Mouse (Mus musculus): ENCODE data around the gene 1700001J03Rik.
A peak's percentile ranks its signal among the peaks of the same experiment; 100 is the strongest.
"Not testable (repeated sequence)": the region's sequence is repeated elsewhere in the genome, so short reads cannot be mapped to it uniquely, and the experiment has no call there.

The 1700001J03Rik gene

DNA sequence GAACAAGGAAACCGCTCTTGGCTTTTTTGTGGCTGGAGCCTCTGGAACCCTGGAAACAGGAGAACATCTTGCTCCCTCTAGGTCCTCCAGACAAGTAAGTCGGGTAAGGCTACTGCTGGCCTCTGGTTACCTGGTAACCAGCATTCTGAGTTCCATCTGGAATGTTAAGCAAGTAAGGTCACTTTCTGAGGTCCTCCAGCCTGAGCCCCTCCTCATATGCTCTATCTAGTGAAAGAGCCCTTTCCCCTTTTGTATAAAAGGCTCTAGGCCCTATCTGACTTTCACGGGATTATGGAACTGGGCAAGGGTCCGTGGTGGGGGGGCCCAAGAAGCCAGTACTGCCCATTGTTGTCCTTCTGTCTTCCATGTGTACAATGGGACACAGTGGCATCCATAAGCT, at the start of gene 1700001J03Rik:
1700001J03Rik (minus strand) TSS at position 101 of the 400 bp plus-strand sequence.
- DNase-seq = not testable (repeated sequence)

DNA sequence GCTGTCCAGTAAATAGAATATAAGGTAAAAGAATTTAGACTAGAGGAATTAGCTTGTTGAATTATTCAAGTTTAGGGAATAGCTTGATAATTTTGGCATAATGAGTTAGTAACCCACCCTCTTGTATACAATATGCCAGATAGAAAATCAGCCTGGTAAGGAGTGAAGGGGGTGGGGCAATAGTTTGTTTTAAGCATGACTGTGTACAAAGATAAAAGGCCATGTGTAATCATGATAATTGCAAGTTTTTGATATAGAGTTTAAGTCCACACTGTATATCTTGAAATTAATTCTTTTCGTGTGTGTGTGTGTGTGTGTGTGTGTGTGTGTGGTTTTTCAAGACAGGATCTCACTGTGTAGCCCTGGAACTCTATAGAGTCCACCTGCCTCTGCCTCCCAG, 49.2 kb upstream of the 1700001J03Rik start:
- no peak for DNase-seq

DNA sequence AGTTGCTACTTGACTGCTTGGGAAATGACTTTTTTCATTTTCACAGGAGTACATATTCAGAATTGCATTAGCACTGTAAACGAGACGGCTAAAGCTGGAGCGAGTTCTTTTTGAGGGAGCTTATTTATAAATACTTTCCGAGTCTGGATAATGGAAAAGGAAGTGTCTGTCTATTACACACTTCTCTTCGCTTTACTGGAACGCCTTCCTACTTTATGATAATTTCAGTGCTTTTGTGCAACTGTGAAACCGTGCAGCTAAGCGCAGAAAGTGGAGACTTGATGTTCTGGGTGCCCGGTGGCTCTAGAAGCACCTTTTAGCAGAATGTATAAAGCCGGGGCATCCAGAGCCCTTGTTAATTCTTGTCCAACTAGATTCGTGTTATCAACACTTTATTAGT, 47.7 kb upstream of the 1700001J03Rik start:
- no peak for DNase-seq

DNA sequence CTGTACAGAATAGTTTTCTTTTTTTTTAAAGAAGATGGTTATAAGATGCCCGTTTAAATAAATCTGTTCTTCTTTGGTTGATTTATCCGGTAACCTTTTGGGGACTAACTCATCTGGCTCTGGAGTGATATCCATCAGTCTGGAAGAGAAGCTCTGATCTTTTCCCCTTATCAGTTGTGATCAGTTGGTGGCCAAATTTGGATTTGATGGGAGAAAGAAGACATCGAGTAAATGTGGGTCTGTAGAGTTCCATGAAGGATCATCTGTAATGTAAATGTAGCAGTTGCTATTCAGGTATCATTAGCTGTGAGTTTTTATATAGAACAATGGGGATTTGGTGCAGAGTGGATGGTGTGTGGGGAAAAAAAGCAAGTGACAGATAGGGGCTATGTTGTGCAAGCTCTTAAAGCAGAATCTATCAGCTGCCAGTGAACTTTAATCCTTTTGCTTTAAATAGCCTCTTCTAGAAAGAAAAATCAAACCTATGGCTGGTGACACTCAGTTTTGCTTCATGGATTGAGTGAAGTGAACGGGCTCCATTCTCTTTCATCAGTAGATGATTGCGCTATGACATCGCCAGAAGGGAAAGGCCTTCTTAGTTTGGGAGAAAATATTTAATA, 47.1 kb upstream of the 1700001J03Rik start:
- DNase-seq = no peak

DNA sequence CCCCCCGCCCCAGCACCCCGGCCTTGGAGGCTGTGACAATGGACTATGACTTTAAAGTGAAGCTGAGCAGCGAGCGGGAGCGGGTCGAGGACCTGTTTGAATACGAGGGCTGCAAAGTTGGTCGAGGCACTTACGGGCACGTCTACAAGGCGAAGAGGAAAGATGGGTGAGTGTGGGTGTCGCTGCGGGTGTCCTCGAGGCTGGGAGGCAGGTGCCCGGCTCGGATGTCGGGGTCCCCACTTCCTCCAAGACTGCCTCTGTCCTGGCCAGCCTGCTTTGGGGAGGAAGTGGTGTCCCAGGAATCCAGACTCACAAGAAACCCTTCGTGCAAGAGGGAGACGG, 46.5 kb upstream of the 1700001J03Rik start:
- peak; percentile 34 for DNase-seq

DNA sequence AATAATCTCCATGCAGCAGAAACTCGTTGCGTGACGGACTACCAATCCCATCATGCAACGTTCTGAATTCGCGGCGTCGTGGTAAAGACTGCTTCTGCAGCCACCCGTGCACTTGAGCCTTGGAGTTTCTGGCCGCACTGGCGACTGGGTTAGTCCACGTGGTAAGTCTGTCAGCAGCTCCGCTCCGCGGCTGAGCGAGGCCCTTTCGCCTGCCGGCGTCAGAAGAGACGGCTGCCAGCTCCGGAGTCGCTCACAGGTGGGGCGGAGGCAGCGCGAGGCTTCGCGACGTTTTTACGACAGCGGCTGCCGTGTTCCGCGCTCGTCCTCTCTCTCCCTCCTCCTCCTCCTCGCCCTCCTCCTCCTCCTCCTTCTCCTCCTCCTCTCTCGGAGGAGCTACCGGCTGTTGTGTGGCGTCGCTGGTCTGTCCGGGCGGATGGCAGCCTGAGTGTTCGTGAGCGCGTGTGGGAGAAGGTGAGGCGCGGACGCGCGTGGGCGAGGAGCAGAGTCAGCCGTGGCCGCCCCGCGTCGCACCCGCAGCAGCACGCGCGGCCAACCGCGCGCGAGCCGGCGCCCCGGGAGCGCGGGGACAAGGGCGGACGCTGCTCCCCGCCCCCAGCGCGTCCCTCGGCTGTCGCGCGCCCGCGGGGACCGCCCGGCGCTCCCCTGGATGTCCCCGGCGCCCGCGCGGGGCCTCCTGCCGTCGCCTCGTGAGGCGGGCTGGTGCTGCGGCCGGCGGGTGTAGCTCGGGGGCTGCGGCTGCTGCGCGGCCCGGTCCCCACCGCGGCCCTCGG, 46.0 kb upstream of the 1700001J03Rik start, which contains the start of gene Cdk8:
Cdk8 (plus strand) TSS at position 367 of the 791 bp plus-strand sequence.
- peak; percentile 94 for DNase-seq

DNA sequence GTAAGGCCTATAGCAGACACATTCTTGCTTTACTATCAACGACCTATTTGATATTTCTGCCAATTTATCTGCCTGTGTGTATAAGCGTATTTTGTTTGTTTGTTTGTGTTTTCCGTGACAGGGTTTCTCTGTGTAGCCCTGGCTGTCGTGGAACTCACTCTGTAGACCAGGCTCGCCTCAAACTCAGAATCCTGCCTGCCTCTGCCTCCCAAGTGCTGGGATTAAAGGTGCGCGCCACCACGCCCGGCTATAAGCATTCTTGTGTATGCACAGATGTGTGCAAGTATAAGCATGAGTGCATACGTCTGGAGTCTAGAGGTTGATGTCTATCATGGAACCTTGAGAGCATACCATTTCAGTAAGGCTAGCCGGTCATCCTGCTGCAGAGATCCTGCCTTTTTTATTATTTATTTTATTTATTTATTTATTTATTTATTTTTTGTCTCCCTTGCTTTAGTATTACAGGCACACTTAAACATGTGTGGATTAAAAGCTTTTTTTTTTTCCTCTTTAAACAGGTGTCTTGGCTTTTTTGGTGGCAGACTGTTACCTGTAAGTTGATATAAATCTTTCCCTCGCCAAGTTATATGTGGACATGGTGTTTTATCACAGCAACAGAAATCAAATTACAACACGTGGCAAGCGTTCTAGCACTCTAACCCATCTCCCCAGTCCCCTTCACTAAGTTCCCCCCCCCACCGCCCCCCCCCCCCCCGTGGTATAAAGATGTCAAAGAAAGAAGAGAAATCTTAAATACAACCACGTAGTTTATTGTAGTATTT, 45.0 kb upstream of the 1700001J03Rik start:
- no peak for DNase-seq

DNA sequence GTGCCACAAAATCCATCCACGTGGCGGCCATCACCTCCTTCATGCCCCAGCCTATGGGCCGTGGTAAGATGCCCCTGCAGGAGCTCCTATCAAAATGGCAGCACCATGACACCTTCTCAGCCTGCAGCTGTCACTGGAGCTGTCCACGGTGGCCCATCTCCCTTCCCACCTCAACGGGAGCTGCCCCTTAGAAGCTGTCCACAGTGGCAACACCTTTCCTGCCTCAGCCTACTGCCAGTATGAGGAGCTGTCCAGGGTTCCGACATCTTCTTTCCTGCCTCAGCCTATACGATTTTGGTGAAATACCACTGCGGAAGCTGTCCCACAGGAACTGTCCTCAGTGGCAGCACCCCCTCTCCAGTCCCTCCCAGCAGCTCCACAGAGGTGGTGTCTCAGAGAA, 42.4 kb upstream of the 1700001J03Rik start:
- no peak for DNase-seq

DNA sequence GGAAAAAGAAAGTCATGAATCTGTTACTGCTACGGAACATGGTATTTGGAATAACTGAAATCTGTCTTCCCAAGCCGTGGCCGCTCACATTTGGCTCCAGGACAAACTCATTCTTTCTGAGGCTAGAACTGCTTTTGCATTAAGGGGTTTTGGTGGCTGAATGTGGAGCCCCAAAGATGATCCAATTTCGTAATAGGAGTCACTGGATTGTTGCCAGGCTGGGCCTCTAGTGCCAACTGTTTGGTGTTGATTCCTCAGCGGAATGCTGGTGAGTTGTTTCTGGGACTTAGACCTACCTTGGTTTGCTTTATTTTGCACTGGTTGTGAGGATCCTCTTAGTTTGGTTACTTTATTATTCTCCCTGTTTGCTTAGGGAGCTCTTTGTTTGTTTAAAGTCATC, 38.7 kb upstream of the 1700001J03Rik start:
- DNase-seq = peak; percentile 56

DNA sequence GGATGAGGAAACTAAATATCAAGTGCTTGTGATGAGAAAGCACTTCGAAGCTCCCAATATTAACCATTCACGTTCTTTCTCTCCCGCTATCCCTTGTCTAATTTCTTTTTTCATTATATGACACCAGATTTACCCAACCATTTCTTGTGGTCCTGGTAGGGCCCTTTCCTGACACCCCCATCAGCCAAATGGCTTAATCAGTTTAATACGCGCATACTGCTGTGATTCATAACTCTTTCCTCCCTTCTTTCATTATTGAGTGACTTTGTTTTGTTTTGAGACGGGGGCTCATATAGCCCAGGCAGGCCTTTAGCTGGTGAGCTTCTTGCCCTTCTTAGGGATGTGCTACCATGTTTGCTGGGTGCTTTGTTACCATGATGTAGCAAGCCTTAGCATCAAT, 36.6 kb upstream of the 1700001J03Rik start:
- no peak for DNase-seq

DNA sequence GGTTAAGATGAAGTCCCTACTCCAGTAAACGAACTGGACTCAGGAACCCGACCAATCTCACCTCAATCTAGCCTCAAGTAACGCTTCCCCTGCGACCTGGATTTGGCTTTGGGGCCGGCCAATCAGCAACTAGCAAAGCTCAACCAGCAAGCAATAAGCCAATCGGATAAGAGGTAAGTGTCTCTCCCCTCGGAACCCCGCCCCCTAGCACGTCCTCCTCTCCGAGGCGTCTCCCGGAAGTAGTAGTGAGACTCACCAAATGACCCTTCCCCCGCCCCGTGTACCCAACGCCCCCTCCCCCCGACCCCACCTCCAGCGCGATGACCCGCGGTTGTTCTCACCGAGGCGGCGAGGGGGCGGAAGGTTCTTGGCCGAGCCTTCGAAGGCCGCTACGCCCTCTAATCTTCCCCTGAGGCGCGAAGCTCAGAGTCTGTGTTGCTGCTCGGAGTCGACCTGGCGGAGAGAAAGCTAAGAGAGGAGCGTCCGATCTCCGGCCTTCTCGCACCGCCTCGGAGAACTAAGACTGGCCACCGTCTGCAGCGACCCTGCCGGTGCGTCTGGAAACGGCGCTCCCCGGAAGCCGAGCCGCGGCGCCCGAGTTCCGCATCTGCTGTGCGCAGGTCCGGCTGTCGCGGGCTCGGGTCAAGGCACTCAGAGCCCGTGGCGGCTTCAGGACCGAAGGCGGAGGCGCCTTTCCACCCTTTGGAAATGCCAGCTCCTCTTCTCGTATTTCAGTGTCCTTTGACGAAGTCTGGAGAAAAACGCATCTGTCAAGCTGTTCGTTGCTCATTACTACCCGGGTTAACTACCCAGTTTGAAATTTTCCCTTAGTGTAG, 36.0 kb upstream of the 1700001J03Rik start, which contains the start of gene Rnf6:
Rnf6 (minus strand) TSS at position 677 of the 836 bp plus-strand sequence.
- peak; percentile 97 for DNase-seq

DNA sequence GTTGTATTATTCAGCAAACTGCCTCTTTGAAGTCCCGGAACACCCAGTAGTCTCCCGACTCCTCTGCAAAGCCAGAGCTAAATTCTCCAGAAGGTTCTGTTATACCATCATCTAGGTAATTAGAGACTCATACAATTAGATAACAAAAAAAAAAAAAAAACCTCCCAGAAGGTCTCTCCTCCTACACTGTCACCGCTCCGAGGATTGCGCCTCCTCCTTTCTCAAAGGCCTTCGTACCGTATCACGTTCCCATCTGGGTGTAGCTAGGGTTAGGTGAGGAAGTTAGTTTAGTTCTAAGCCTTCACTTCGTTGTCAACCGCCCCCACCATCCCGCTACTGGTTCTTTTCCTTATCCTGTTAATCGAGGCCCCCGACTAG, 35.4 kb upstream of the 1700001J03Rik start:
- DNase-seq = no peak

DNA sequence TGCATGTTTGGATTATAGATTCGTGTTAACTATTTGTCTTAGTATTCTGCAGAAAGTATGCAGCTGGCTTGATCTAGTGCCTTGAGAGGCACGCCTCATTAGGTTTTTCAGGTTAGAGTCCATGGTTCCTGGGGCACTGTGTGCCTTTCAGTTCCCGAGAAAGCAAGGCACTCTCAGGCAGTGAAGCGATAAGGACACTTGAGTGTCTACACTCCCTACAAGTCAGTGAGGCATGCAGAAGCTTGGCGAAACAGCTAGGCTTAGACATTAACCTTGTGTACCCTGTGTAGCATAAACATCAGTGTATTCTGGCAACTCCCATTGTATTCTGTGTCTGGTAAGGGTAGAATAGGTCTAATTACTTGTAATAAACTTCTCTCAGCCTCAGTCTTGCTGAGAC, 20.4 kb upstream of the 1700001J03Rik start:
- peak; percentile 96 for DNase-seq

DNA sequence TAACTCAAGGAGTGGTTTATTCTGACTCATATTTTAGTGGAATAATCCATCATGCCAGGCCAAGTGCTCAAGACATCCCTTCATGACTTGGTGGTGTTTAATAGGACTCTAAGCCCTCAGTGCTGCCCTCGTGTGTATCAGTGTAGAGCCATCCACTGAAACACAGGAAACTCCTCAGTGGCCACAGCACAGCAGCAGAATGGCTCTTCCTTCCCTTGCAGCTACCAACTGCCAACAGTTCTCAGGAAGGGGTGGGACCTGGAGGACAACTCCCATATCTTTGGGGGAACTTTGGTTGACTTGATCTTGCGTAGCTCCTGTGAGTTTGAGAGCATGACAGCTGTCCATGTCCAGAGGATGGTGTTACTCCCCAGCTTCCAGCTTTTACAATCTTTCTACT, 18.8 kb upstream of the 1700001J03Rik start:
- DNase-seq = peak; percentile 29

DNA sequence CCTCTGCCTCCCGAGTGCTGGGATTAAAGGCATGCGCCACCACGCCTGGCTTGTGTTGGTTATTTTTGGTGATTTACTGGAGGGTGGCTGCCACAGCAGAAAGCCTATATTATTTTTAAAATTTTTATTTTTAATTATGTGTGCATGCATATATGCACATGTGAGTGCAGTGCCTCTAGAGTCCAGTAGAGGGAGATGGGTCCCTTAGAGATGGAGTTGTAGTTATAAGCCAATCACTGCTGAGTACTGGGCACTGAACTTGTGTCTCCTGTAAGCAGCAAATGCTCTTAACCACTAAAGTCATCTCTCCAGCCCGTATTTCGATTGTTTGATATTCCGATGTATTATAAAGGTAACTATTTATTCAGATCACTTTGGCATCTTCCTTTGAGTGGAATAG, 15.5 kb upstream of the 1700001J03Rik start:
- no peak for DNase-seq

DNA sequence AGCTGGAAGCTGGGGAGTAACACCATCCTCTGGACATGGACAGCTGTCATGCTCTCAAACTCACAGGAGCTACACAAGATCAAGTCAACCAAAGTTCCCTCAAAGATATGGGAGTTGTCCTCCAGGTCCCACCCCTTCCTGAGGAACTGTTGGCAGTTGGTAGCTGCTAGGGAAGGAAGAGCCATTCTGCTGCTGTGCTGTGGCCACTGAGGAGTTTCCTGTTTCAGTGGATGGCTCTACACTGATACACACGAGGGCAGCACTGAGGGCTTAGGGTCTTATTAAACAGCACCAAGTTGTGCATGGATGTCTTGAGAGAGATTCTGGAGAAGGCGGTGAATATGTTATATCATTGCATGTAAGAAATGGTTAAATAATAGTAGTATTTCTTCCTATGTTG, 14.4 kb upstream of the 1700001J03Rik start:
- no peak for DNase-seq

DNA sequence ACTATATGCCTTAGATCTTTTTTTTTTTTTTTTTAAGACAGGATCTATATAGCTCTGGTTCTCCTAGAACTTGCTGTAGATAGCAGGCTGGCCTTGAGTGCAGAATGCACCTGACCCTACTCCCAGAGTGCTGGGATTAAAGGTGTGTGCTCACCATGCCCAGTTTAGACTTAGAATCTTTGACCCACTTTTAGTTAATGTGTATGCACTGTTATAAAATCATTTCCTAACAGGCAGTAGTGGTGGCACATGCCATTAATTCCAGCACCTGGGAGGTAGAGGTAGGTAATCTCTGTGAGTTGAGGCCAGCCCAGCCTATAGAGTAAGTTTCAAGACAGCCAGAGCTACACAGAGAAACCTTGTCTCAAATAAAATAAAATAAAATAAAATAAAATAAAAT, 14.0 kb upstream of the 1700001J03Rik start:
- peak; percentile 88 for DNase-seq

DNA sequence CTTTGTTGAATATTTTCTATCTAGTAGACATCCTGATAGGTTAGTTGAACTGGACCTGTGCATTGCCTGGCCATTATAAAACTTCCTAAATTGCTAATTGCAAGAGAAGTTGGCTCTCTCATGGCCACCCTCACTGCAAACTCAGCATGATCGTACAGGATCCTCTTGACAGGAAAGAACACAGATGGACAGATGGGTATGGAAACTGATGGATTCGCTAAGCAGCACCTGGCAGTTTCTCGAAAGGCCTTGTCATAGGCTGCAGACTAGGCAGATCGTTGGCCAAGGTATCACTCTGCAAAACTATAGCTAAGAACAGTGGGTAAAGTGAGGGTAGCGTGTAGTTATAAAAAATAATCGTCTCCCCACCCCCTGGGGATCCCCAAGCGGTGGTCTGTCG, 8.3 kb upstream of the 1700001J03Rik start:
- DNase-seq = no peak

DNA sequence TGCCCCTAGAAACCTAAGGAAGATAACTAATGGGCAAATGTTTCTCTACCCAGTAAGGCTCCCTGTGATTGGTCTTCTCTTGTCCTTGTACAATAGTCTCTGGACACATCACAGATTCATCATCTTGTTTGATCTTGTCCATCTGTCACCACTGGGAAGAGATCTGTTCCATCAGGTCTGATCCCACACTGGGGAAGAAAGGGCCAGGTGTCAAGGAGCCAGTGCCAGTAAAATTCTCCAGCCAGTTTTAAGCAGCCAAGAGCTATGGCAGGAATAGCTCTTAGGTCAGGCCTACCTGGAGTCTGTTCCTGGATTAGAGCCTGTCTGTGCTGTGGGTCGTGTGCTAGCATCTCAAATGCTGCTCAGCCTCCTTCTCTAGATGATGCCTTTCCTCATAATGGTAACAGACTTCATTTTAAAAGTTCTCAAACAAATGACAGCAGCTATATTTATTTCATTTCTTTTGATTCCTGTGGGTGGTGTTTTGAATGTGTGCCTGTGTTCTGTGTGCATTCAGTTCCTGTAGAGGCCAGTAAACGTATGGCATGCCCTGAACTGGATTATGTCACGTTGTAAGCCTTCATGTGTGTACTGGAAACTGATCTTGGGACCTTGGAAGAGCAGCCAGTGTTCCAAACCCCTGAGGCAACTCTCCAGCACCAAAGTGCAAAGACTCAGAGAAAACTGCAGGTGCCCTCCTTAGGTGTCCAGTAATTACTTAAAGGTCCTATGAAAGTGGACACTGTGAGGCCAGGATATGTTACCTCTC, 5.6 kb upstream of the 1700001J03Rik start:
- no peak for DNase-seq

DNA sequence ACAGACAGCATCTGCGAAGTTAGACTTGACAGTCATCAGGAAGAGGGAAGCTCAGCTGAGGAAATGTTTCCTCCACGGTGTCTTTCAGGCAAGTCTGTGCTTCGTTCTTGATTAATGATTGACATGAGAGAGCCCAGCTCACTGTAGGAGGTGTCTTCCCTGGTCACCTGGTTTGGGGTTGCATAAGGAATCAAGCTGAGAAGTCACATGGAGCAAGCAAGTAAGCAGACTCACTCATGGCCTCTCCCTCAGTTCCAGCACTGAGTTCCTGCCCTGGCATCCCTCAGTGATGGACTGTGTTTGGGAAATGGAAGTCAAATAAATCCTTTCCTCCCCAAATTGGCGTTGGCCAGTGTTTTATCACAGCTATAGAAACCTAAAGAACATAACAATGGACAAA, 5.0 kb upstream of the 1700001J03Rik start:
- DNase-seq = peak; percentile 82

DNA sequence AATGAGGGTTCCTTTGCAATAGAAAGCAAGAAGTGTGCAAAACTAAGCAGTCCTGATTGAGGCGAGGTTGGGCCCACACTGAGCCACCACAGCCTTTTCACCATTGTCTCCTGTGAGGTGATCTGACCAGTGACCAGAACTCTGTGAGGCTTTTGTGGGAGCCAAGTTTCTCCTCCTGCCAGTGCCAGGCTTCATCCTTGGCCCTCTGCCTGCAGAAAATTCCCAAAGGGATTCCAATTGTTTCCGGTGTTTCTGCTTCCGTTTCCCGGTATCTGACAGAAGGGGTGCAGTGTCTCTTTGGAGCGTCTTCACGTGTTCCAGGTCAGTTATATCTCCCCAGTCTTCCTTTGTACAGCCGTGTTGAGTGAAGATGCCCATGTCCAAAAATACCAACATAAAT, 3.6 kb upstream of the 1700001J03Rik start:
- DNase-seq = peak; percentile 51

DNA sequence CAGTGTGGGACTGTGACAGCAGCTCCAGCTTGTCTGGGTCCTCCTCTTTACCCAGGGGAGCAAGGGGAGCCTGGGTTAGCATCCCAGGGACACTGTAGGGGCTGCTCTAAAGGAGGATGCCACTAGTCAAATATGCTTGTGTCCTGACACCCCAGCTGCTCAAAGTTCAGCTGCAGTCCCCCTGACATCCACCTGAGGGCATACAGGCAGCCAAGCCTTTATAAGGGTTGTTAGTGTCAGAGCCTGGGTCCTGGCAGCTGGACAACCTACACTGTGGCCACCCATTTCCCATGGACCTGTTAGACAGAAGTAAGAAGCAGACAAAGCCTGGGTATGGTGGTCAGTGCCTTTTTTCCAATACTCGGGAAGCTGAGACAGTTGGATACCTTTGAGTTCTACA, 3.0 kb upstream of the 1700001J03Rik start:
- DNase-seq = peak; percentile 63

All from kidney, adult 9 months (tissue).